Mouse (Mus musculus): ENCODE data around the gene Rap2a. TPM values are rescaled to one million over a fixed set of nuclear protein-coding genes. Genes with fewer than 3 reads are reported as not detected.

Gene Rap2a
- polyA plus RNA-seq, 1 experiment from 2014 or later: 48.4 TPM

DNA sequence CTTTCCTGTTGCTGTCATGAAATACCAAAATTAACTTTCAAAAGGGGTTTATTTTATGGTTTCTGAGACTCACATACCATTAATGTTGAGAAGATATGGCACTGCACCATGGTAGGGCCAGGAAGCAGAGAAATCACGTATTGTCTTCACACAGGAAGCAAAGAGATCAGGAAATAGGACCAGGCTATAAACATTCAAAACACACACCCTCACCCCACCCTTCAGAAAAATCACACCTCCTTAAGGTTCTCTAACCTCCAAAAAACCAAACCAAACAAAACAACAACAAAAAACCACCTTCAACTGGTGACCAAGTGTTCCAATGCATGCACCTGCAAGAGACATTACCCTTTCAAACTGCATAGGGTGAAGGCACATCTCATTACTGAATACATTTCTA is 41.7 kb downstream of the Rap2a start:
- H3K27ac ChIP-seq (ENCODE audit: low read length): no peak overlapping the region
- H3K9ac ChIP-seq (replicated peaks; ENCODE audit: low read depth): no peak overlapping the region
- H3K27me3 ChIP-seq (replicated peaks; ENCODE audit: insufficient read depth, low read length): no peaks in the 10 kb centered on the region
- ATAC-seq (no peak), DNase-seq (ENCODE audit: low spot score) (no peak)
- no peaks in the 10 kb centered on the region for H3K36me3 ChIP-seq (ENCODE audit: insufficient read depth, low read length)
- TF ChIP-seq CTCF (IDR thresholded peaks at IDR 0.05) (no peak), EP300 (IDR thresholded peaks at IDR 0.05) (no peak)
- H3K4me2 ChIP-seq (replicated peaks; ENCODE audit: low read depth, low read length): no peak overlapping the region
- no peak overlapping the region for H3K4me3 ChIP-seq (ENCODE audit: low read depth, low read length)
- H3K4me1 ChIP-seq (ENCODE audit: insufficient read depth, low read depth, low read length): peaks cover 5% of the 10 kb centered on the region
- 59% methylated on average over 1 of the region's 1 CpGs for WGBS
- H3K9me3 ChIP-seq (ENCODE audit: low read length): no peaks in the 10 kb centered on the region

DNA sequence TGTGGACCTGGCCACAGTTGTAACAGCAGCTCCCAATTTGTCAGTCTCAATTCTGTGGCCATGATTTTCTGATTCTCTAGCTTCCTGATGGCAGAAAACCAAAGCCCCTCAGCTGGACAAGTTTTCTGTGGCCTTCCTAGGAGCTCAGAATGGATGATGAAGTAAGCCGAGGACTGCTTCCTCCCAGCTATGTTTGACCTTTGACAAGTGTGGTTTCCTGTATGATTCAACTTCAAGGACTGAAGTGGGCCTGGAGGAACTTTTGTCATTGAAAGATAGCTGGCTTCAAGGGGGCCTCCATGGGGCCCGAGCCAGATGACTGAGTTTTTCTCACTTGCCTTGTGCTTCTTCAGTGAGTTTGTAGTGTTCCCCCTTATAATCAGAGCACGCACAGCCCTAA is 42.6 kb downstream of the Rap2a start:
- no peaks in the 10 kb centered on the region; the same call in 1 of the 2 replicates for H3K4me1 ChIP-seq (ENCODE audit: insufficient read depth, low read depth, low read length)
- 29% methylated on average over 3 of the region's 3 CpGs for WGBS

DNA sequence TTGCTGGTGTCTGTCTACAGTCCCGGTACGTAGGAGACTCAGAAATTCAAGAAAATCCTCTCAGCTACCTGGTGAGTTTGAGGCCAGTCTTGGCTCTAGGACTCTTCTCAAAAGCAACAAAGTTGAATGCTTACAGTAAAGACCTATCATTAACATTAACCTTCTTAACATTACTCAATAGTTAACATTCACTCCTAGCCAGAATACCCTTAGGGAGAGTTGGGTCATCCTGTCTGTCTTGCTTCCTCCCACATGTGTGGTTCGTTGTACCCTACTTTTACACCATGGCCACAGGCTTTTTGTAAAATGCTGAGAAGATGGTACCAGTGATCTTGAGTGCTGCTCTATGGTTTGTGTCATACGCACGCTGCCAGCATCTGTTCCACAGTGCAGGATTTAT is 45.1 kb downstream of the Rap2a start:
- TF ChIP-seq CTCF (IDR thresholded peaks at IDR 0.05) (no peak), EP300 (IDR thresholded peaks at IDR 0.05) (no peak)
- WGBS: 92% methylated on average over 5 of the region's 5 CpGs
- Histone ChIP-seq H3K27me3 (replicated peaks; ENCODE audit: insufficient read depth, low read length) (no peaks in the 10 kb centered on the region), H3K4me3 (ENCODE audit: low read depth, low read length) (no peak overlapping the region), H3K9ac (replicated peaks; ENCODE audit: low read depth) (no peak overlapping the region), H3K9me3 (ENCODE audit: low read length) (no peaks in the 10 kb centered on the region), H3K36me3 (ENCODE audit: insufficient read depth, low read length) (no peaks in the 10 kb centered on the region), H3K4me1 (ENCODE audit: insufficient read depth, low read depth, low read length) (no peaks in the 10 kb centered on the region; the same call in 1 of the 2 replicates), H3K4me2 (replicated peaks; ENCODE audit: low read depth, low read length) (no peak overlapping the region), H3K27ac (ENCODE audit: low read length) (no peak overlapping the region)
- ATAC-seq (no peak), DNase-seq (ENCODE audit: low spot score) (no peak)

More for the DNA sequence above, 42.6 kb downstream of the Rap2a start:
- no peak overlapping the region for H3K9ac ChIP-seq (replicated peaks; ENCODE audit: low read depth)
- no peaks in the 10 kb centered on the region for H3K9me3 ChIP-seq (ENCODE audit: low read length)
- ATAC-seq (peak; percentile 43; the same call in 1 of the 2 replicates), DNase-seq (ENCODE audit: low spot score) (no peak)
- no peaks in the 10 kb centered on the region for H3K27me3 ChIP-seq (replicated peaks; ENCODE audit: insufficient read depth, low read length)
- H3K27ac ChIP-seq (ENCODE audit: low read length): no peak overlapping the region
- H3K4me2 ChIP-seq (replicated peaks; ENCODE audit: low read depth, low read length): no peak overlapping the region
- no peaks in the 10 kb centered on the region for H3K36me3 ChIP-seq (ENCODE audit: insufficient read depth, low read length)
- TF ChIP-seq EP300 (IDR thresholded peaks at IDR 0.05) (no peak), CTCF (IDR thresholded peaks at IDR 0.05) (no peak)
- H3K4me3 ChIP-seq (ENCODE audit: low read depth, low read length): no peak overlapping the region

DNA sequence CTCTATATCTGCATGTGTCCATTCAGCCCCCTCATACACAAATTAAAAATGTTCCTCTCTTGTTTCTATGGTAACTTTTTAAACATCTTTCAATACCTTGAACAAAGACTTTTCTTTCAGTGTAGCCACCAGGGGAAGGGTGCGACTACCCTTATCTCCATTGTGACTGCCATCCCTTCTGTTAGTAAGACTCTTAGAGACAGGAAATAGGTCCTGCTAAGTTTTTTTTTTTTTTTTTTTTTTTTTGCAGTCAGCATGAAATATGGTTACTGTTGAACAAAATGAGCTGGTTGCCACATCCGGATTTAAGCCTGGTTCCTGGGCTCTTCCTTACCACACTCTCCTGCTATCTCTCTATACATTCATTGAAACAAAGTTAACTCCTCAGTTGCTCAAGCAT is 47.4 kb downstream of the Rap2a start:
- Histone ChIP-seq H3K27ac (ENCODE audit: low read length) (no peak overlapping the region), H3K9me3 (ENCODE audit: low read length) (no peaks in the 10 kb centered on the region), H3K36me3 (ENCODE audit: insufficient read depth, low read length) (no peaks in the 10 kb centered on the region), H3K9ac (replicated peaks; ENCODE audit: low read depth) (no peak overlapping the region), H3K4me2 (replicated peaks; ENCODE audit: low read depth, low read length) (no peak overlapping the region), H3K27me3 (replicated peaks; ENCODE audit: insufficient read depth, low read length) (no peaks in the 10 kb centered on the region), H3K4me3 (ENCODE audit: low read depth, low read length) (no peak overlapping the region), H3K4me1 (ENCODE audit: insufficient read depth, low read depth, low read length) (no peaks in the 10 kb centered on the region; the same call in 1 of the 2 replicates)
- TF ChIP-seq CTCF (IDR thresholded peaks at IDR 0.05) (no peak), EP300 (IDR thresholded peaks at IDR 0.05) (no peak)
- no peak for ATAC-seq
- no peak for DNase-seq (ENCODE audit: low spot score)
- WGBS: 58% methylated on average over 2 of the region's 2 CpGs

DNA sequence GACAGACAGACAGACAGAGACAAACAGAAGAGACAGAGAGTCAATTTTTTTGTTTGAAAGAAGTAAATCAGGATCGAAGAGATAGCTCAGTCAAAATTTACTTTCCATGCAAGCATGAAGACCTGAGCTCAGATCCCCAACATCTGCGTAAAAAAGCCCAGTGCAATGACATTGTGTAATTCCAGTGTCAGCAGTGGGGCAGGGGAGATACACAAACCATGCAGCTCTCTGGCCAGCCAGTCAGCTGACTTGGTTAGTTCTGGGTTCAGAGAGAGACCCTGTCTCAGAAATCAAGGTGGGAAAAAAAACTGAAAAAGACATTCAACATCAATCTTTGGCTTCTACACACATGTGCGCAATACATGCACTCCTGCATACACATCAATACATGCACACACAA is 55.1 kb downstream of the Rap2a start:
- Histone ChIP-seq H3K4me3 (ENCODE audit: low read depth, low read length) (no peak overlapping the region), H3K9me3 (ENCODE audit: low read length) (no peaks in the 10 kb centered on the region), H3K27ac (ENCODE audit: low read length) (no peak overlapping the region), H3K4me1 (ENCODE audit: insufficient read depth, low read depth, low read length) (no peaks in the 10 kb centered on the region), H3K4me2 (replicated peaks; ENCODE audit: low read depth, low read length) (no peak overlapping the region), H3K27me3 (replicated peaks; ENCODE audit: insufficient read depth, low read length) (no peaks in the 10 kb centered on the region), H3K36me3 (ENCODE audit: insufficient read depth, low read length) (no peaks in the 10 kb centered on the region), H3K9ac (replicated peaks; ENCODE audit: low read depth) (no peak overlapping the region)
- no peak for ATAC-seq
- 77% methylated on average over 3 of the region's 3 CpGs for WGBS
- no peak for DNase-seq (ENCODE audit: low spot score)
- TF ChIP-seq EP300 (IDR thresholded peaks at IDR 0.05) (no peak), CTCF (IDR thresholded peaks at IDR 0.05) (no peak)

DNA sequence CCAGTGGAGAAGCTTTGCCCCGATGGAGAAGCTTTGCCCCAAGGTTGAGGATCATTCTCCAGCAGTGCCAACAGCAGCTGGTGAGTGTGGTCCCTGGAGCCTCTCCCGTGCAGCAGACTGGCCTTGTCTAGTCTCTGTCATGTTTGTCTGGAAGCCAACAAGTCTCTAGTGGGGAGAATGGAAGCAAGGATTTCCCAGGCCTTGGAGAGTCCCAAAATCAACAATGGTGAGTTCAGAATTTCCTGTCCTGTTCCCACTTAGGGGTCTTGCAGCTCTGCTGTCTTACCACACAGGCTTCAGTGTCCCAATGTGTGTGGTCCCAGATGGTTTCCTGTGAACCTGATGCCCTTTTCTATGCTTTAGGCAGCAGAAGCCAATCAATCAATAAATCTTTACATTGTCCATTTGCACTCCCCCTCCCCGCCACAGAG is 56.6 kb downstream of the Rap2a start:
- peak; percentile 50 for DNase-seq (ENCODE audit: low spot score)
- WGBS: 30% methylated on average over 3 of the region's 3 CpGs
- H3K27me3 ChIP-seq (replicated peaks; ENCODE audit: insufficient read depth, low read length): no peaks in the 10 kb centered on the region
- H3K9me3 ChIP-seq (ENCODE audit: low read length): no peaks in the 10 kb centered on the region
- no peak overlapping the region for H3K4me3 ChIP-seq (ENCODE audit: low read depth, low read length)
- no peak overlapping the region for H3K4me2 ChIP-seq (replicated peaks; ENCODE audit: low read depth, low read length)
- TF ChIP-seq EP300 (IDR thresholded peaks at IDR 0.05) (0 out of 2 replicates have a peak, but pooled peaks have one; percentile 25), CTCF (IDR thresholded peaks at IDR 0.05) (no peak)
- H3K27ac ChIP-seq (ENCODE audit: low read length): peak overlapping the region; percentile 43; the same call in 1 of the 2 replicates
- no peaks in the 10 kb centered on the region for H3K36me3 ChIP-seq (ENCODE audit: insufficient read depth, low read length)
- H3K4me1 ChIP-seq (ENCODE audit: insufficient read depth, low read depth, low read length): no peaks in the 10 kb centered on the region
- ATAC-seq: peak; percentile 15; the same call in 1 of the 2 replicates
- H3K9ac ChIP-seq (replicated peaks; ENCODE audit: low read depth): no peak overlapping the region

DNA sequence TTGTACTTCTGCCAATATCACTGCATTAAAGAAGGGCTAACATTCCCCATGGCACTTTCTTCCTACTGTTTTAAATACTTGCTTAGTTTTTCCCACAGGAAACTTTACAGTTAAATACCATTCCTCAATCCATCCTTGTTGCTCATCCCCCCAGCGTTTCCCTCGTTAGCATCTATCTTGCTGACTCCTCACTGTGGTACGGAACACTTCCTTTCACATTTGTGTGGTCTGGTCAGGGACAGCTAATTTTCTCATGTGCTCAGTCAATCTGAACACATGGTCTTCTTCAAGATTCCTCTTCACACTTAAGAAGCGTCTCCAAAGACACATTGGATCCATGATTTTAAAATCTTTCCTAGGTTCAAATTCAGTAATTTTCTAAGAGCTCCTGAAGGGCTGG is 57.2 kb downstream of the Rap2a start:
- no peaks in the 10 kb centered on the region for H3K9me3 ChIP-seq (ENCODE audit: low read length)
- H3K4me1 ChIP-seq (ENCODE audit: insufficient read depth, low read depth, low read length): no peaks in the 10 kb centered on the region
- peak; percentile 38 for DNase-seq (ENCODE audit: low spot score)
- H3K4me3 ChIP-seq (ENCODE audit: low read depth, low read length): no peak overlapping the region
- H3K9ac ChIP-seq (replicated peaks; ENCODE audit: low read depth): no peak overlapping the region
- H3K36me3 ChIP-seq (ENCODE audit: insufficient read depth, low read length): no peaks in the 10 kb centered on the region
- no peak for TF ChIP-seq CTCF (IDR thresholded peaks at IDR 0.05)
- no peak for TF ChIP-seq EP300 (IDR thresholded peaks at IDR 0.05)
- no peaks in the 10 kb centered on the region for H3K27me3 ChIP-seq (replicated peaks; ENCODE audit: insufficient read depth, low read length)
- no peak overlapping the region for H3K4me2 ChIP-seq (replicated peaks; ENCODE audit: low read depth, low read length)
- 51% methylated on average over 4 of the region's 4 CpGs for WGBS
- ATAC-seq: no peak
- H3K27ac ChIP-seq (ENCODE audit: low read length): peak overlapping the region; percentile 28; the same call in 1 of the 2 replicates
